Mouse (Mus musculus) MEL (cell line): ENCODE data around the gene Tubb5.

Source experiments
- CHD1 ChIP-seq: IDR thresholded peaks from 2 replicates; pipeline ENCODE4 v1.6.1; 2012; ENCODE audit warnings: low read depth, mild to moderate bottlenecking, inconsistent platforms, low read length, improper control_type of control experiment
- CTCF ChIP-seq, 3 experiments: IDR thresholded peaks in 2 of 3; conservative IDR thresholded peaks in 1 of 3; 2 replicates each; pipeline ENCODE4 v1.5.1; 2011 to 2012; ENCODE audit warnings: low read length in 3 of 3, low read depth in 2 of 3, mild to moderate bottlenecking in 2 of 3, improper control_type of control experiment in 1 of 3, inconsistent platforms in 1 of 3, mixed read lengths in 1 of 3, moderate library complexity in 1 of 3; ENCODE audit not compliant: control insufficient read depth in 1 of 3, insufficient read depth in 1 of 3, poor library complexity in 1 of 3, severe bottlenecking in 1 of 3
- ELF1 ChIP-seq: IDR thresholded peaks from 2 replicates; pipeline ENCODE4 v1.6.1; 2014; ENCODE audit warnings: low read depth, mild to moderate bottlenecking, inconsistent platforms, low read length, improper control_type of control experiment, moderate library complexity
- EP300 ChIP-seq, 2 experiments: IDR thresholded peaks; 2 replicates each; pipeline ENCODE4 v1.6.1; 2011; ENCODE audit warnings: improper control_type of control experiment in 2 of 2, low read length in 2 of 2, low read depth in 1 of 2, mild to moderate bottlenecking in 1 of 2
- HCFC1 ChIP-seq: IDR thresholded peaks from 2 replicates; pipeline ENCODE4 v1.6.1; 2012; ENCODE audit warnings: low read depth, mild to moderate bottlenecking, inconsistent platforms, low read length, improper control_type of control experiment, moderate library complexity
- MAFK ChIP-seq: IDR thresholded peaks from 2 replicates; pipeline ENCODE4 v1.6.1; 2011; ENCODE audit warnings: low read depth, mild to moderate bottlenecking, low read length, improper control_type of control experiment, borderline replicate concordance
- MEF2A ChIP-seq: IDR thresholded peaks from 2 replicates; pipeline ENCODE4 v1.6.1; 2014; ENCODE audit warnings: low read depth, mild to moderate bottlenecking, inconsistent platforms, low read length, improper control_type of control experiment; ENCODE audit not compliant: poor library complexity, insufficient replicate concordance, severe bottlenecking; ENCODE audit errors: extremely low read depth
- POLR2A ChIP-seq, 2 experiments: IDR thresholded peaks; 2 replicates each; pipeline ENCODE4 v1.6.1; 2011 to 2012; ENCODE audit warnings: low read length in 2 of 2, mild to moderate bottlenecking in 2 of 2, control low read depth in 1 of 2, improper control_type of control experiment in 1 of 2, low read depth in 1 of 2, moderate library complexity in 1 of 2; ENCODE audit not compliant: control insufficient read depth in 1 of 2, insufficient read depth in 1 of 2, poor library complexity in 1 of 2
- POLR2AphosphoS5 ChIP-seq: IDR thresholded peaks from 2 replicates; pipeline ENCODE4 v1.6.1; 2012; ENCODE audit warnings: low read depth, borderline replicate concordance, mild to moderate bottlenecking, inconsistent platforms, low read length, moderate library complexity, mixed read lengths
- TBP ChIP-seq: IDR thresholded peaks from 2 replicates; pipeline ENCODE4 v1.8.0; 2011; ENCODE audit warnings: low read depth, low read length, improper control_type of control experiment
- UBTF ChIP-seq: IDR thresholded peaks from 2 replicates; pipeline ENCODE4 v1.6.1; 2012; ENCODE audit warnings: low read depth, mild to moderate bottlenecking, inconsistent platforms, low read length, improper control_type of control experiment, moderate library complexity, borderline replicate concordance; ENCODE audit not compliant: insufficient read depth
- USF2 ChIP-seq, 2 experiments: IDR thresholded peaks; 2 replicates each; pipeline ENCODE4 v1.6.1; 2011 to 2012; ENCODE audit warnings: improper control_type of control experiment in 2 of 2, low read length in 2 of 2, borderline replicate concordance in 1 of 2, inconsistent platforms in 1 of 2, low read depth in 1 of 2, mild to moderate bottlenecking in 1 of 2; ENCODE audit not compliant: insufficient read depth in 1 of 2

- TF ChIP-seq POLR2A (IDR thresholded peaks at IDR 0.05; ENCODE audit: control insufficient read depth in 1 of 2, insufficient read depth in 1 of 2, low read depth in 1 of 2, low read length in 2 of 2, poor library complexity in 1 of 2), result no peak
- no peak for TF ChIP-seq HCFC1
- no peak for TF ChIP-seq TBP
- peak in 2 of 3 experiments; percentile 17 to 40; a peak in 2 of 6 replicates for TF ChIP-seq CTCF (IDR thresholded peaks at IDR 0.05 in 2 of 3, conservative IDR thresholded peaks at IDR 0.05 in 1 of 3; ENCODE audit: control insufficient read depth in 1 of 3, insufficient read depth in 1 of 3, low read depth in 2 of 3, low read length in 3 of 3, poor library complexity in 1 of 3, severe bottlenecking in 1 of 3)
- TF ChIP-seq ELF1, result no peak
- no peak for TF ChIP-seq CHD1
- TF ChIP-seq MEF2A, result no peak
- no peak for TF ChIP-seq MAFK
- TF ChIP-seq USF2 (IDR thresholded peaks at IDR 0.05; ENCODE audit: borderline replicate concordance in 1 of 2, insufficient read depth in 1 of 2, low read depth in 1 of 2, low read length in 2 of 2), result no peak
- TF ChIP-seq POLR2AphosphoS5, result no peak
- no peak for TF ChIP-seq UBTF
- no peak for TF ChIP-seq EP300 (IDR thresholded peaks at IDR 0.05; ENCODE audit: low read depth in 1 of 2, low read length in 2 of 2)
Observed at GRCm38 (mm10) chr17:35848112-35848511, 10.0 kb upstream of the Tubb5 start.
